Mouse (Mus musculus) heart, adult 2 months (tissue): ENCODE results near the gene H2-K1. TPM values are rescaled to one million over a fixed set of nuclear protein-coding genes. Genes with fewer than 3 reads are reported as not detected.
"Not testable (repeated sequence)": the region's sequence is repeated elsewhere in the genome, so short reads cannot be mapped to it uniquely, and the experiment has no call there.

ENCODE experiments used
- DNase-seq, 2 experiments: peaks; one replicate each; pipeline ENCODE4 v3.0.0; 2021
- H3K27ac ChIP-seq: fragments of 200-600 bp; 2 replicates; pipeline ENCODE4 v1.8.1; 2022
- H3K27me3 ChIP-seq: fragments of 200-500 bp; 2 replicates; pipeline ENCODE4 v1.6.1; 2012; ENCODE audit warnings: mild to moderate bottlenecking, low read length, inconsistent platforms, mixed read lengths; ENCODE audit not compliant: control insufficient read depth, insufficient read depth
- H3K36me3 ChIP-seq: fragments of 200-500 bp; 2 replicates; pipeline ENCODE4 v1.6.1; 2012; ENCODE audit warnings: low read length, inconsistent platforms; ENCODE audit not compliant: control insufficient read depth, insufficient read depth
- H3K4me1 ChIP-seq: fragments of 200-500 bp; 2 replicates; pipeline ENCODE4 v1.6.1; 2011; ENCODE audit warnings: low read length; ENCODE audit not compliant: control insufficient read depth, insufficient read depth
- H3K4me3 ChIP-seq: fragments of 200-600 bp; 2 replicates; pipeline ENCODE4 v1.8.1; 2022
- H3K79me2 ChIP-seq: fragments of 200-500 bp; replicated peaks from 2 replicates; pipeline ENCODE4 v1.6.1; 2012; ENCODE audit warnings: mild to moderate bottlenecking, inconsistent platforms, low read length, moderate library complexity, mixed read lengths; ENCODE audit not compliant: control insufficient read depth, insufficient read depth
- H3K9ac ChIP-seq: fragments of 200-500 bp; 2 replicates; pipeline ENCODE4 v1.6.1; 2012; ENCODE audit warnings: low read depth, mild to moderate bottlenecking, control low read depth, inconsistent platforms, low read length, mixed read lengths
- CTCF ChIP-seq: fragments of 200-600 bp; IDR thresholded peaks from 2 replicates; pipeline ENCODE4 v1.8.1; 2022; ENCODE audit warnings: antibody characterized with exemption, mild to moderate bottlenecking, moderate library complexity
- EP300 ChIP-seq: fragments of 200-500 bp; IDR thresholded peaks from 2 replicates; pipeline ENCODE4 v1.6.1; 2011; ENCODE audit warnings: low read depth, low read length, control low read depth; ENCODE audit not compliant: insufficient read depth
- POLR2A ChIP-seq: fragments of 200-500 bp; IDR thresholded peaks from 2 replicates; pipeline ENCODE4 v1.6.1; 2011; ENCODE audit warnings: mild to moderate bottlenecking, low read depth, low read length, control low read depth; ENCODE audit not compliant: insufficient read depth
- WGBS: fragments of 180-500 bp; shearing (Covaris S2); methylation state at CpG from one replicate; pipeline ENCODE4 v1.1.7; 2018; 5-methylcytosine and 5-hydroxymethylcytosine counted together
- intact Hi-C: fragments of 180-260 bp; cut with DNase I; formaldehyde crosslinking; loops from one replicate; pipeline ENCODE4 v1.15.1; 2025
- polyA plus RNA-seq: library from polyadenylated mRNA; depleted of rRNA; stranded (reverse); fragments of >200 nt; gene quantifications from 2 replicates; pipeline ENCODE4 v1.2.3, GENCODE M21; 2012
- total RNA-seq, 2 experiments: library from RNA; stranded (reverse); gene quantifications; 2 replicates each; pipeline ENCODE4 v1.2.3; 2021

Gene H2-K1
- total and polyA plus RNA-seq, 3 experiments: 103 to 1,075 (median 117) TPM

DNA sequence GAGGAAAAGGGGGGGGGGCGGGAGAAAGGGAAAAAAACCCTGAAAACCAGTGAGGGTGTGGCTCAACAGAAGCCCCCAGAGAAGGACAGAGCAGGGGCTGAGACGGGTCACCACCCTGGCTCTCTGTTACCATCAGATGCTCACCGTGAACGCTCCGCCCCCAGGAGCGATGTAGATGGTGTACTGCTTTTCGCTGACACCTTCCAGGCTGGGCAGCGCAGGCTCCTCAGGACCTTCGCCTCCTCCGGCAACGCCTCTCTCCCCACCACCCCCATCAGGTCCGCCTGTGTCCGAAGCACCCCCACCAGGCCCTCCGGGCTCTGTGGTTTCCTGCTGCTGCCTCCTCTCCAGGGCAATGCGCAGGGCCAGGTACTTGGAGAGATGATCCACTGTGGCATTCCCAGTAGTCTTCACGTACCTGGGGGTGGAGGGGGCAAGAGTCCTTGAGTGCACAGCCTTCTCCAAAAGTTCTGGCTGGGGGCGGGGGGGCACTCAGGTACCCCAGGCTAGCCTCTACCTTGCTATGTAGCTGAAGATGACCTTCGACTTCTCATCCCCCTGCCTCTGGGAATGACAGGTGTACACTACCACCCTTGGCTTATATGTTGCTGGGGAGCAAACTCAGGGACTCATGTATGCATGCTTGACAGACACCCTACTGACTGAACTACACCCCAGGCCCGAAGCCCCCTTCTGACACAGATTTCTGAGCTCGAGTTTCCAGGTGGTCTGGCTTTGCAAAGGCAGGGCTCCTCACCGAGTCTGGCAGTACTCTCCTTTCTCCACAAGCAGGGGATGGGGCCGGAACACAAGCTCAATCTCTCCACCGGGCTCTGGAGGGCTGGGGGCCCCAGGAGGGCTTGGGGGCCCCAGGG, 21.6 kb upstream of the H2-K1 start:
- TF ChIP-seq CTCF: no peak
- TF ChIP-seq EP300: no peak
- no peak for TF ChIP-seq POLR2A
- Histone ChIP-seq H3K4me3 (no peak overlapping the region), H3K79me2 (no peaks in the 10 kb centered on the region), H3K9ac (no peak overlapping the region), H3K27me3 (no peaks in the 10 kb centered on the region), H3K36me3 (no peaks in the 10 kb centered on the region), H3K4me1 (no peaks in the 10 kb centered on the region), H3K27ac (no peak overlapping the region)
- 94% methylated on average over 22 of the region's 23 CpGs for WGBS
- no peak for DNase-seq
- intact Hi-C loops: no loop called here

DNA sequence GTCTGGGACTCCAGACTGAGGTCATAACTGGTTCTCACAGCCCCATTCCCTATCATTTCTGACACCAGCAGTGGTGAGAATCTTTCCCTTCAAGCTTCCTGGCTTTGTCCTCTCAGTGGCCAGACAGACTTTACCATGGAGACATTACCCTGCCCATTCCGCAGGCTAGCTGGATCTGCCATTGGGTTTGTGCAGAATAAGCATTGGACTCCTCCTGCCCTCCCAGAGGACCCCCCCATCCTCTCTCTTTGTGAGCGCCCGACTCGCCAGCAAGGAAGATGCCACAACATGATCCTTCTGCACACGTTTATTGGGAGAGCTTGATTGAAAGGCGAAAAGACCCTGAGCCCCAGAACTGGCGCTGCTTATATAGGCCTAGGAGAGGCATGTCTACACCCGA, 13.3 kb upstream of the H2-K1 start:
- Histone ChIP-seq H3K4me3 (no peak overlapping the region), H3K36me3 (no peaks in the 10 kb centered on the region), H3K9ac (no peak overlapping the region), H3K79me2 (no peaks in the 10 kb centered on the region), H3K27me3 (no peaks in the 10 kb centered on the region), H3K27ac (no peak overlapping the region), H3K4me1 (no peaks in the 10 kb centered on the region)
- DNase-seq: no peak
- WGBS: 96% methylated on average over 8 of the region's 8 CpGs
- intact Hi-C loops: no loop called here
- no peak for TF ChIP-seq CTCF
- no peak for TF ChIP-seq EP300
- TF ChIP-seq POLR2A: no peak

DNA sequence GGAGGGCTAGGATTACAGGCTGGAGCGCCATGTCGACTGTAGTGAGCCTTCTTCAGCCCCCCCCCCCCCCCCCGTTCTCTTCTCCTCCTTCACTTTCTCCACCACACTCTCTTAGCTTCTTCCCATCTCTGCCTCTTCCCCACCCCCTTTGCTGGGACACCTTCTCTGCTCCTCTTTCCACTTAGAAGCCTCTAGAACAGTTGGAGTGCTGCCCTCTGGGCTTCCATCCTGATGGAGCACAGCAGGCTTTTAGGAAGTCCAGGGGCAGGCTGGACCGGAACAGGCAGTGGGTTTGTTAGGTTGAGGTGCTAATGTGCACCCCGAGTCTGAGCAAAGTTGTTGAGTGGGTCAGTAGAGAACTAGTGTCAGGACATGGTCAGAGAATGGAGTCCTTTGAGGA, 10.0 kb upstream of the H2-K1 start:
- H3K79me2 ChIP-seq: no peaks in the 10 kb centered on the region
- no peak overlapping the region for H3K4me3 ChIP-seq
- H3K27me3 ChIP-seq: peaks cover 3% of the 10 kb centered on the region; the same call in 1 of the 2 replicates
- no peak for TF ChIP-seq POLR2A
- no peak for TF ChIP-seq CTCF
- TF ChIP-seq EP300: no peak
- no peak overlapping the region for H3K27ac ChIP-seq
- H3K4me1 ChIP-seq: no peaks in the 10 kb centered on the region
- no peak for DNase-seq
- 66% methylated on average over 5 of the region's 5 CpGs for WGBS
- no peak overlapping the region for H3K9ac ChIP-seq
- intact Hi-C loops: no loop called here
- no peaks in the 10 kb centered on the region for H3K36me3 ChIP-seq

DNA sequence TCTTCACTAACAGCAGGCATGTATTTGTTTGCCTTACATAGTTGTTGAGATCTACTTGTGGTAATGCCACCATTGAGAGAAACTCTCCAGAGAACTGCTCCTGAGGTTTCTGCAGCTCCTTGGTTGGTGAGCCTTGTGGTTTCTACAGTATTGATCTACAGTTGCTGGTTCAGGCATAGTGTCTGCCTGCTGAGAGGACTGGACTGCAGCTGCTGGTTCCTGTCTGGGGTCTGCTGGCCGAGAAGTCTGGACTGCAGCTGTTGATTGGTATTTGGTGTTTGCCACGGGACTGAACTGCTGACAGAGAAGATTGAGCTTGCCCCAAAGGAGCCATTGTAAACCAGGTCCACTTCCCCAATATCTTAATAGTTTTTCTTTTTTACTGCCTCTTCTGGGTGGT, 6.4 kb upstream of the H2-K1 start:
- DNase-seq: no peak
- Histone ChIP-seq H3K4me3 (no peak overlapping the region), H3K36me3 (no peaks in the 10 kb centered on the region), H3K27ac (no peak overlapping the region), H3K79me2 (no peaks in the 10 kb centered on the region), H3K9ac (no peak overlapping the region), H3K27me3 (peaks cover 3% of the 10 kb centered on the region; the same call in 1 of the 2 replicates), H3K4me1 (no peaks in the 10 kb centered on the region)
- no peak for TF ChIP-seq POLR2A
- no peak for TF ChIP-seq EP300
- TF ChIP-seq CTCF: no peak
- intact Hi-C loops: no loop called here
- WGBS: 28% methylated on average over 2 of the region's 2 CpGs

DNA sequence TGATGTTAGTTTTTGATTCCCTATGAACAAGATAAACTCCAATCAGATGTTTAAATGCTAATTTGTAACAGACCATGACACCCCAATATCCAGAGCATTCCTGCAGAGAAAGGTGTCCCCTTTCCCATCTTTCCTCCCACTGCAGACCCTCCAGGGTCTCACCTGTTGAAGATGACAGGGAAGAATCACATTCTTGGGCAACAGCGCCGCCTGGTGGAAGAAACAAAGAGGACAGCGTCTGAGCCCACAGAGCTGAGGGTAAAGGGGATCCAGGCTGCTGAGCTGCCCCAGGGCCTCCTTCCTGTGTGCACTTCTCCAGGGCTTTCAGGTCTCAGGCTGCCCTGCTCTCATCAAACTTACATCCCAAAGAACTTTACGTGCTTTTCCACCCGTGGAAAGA, 3.3 kb upstream of the H2-K1 start:
- 7% methylated on average over 5 of the region's 5 CpGs for WGBS
- Histone ChIP-seq H3K9ac (no peak overlapping the region), H3K4me3 (no peak overlapping the region), H3K79me2 (no peaks in the 10 kb centered on the region), H3K36me3 (no peaks in the 10 kb centered on the region), H3K27me3 (peaks cover 3% of the 10 kb centered on the region; the same call in 1 of the 2 replicates), H3K4me1 (no peaks in the 10 kb centered on the region; the same call in none of the 2 replicates), H3K27ac (no peak overlapping the region)
- intact Hi-C loops: no loop called here
- TF ChIP-seq CTCF (peak; percentile 77), POLR2A (no peak)
- peak in 1 of 2 experiments; percentile 58 for DNase-seq

DNA sequence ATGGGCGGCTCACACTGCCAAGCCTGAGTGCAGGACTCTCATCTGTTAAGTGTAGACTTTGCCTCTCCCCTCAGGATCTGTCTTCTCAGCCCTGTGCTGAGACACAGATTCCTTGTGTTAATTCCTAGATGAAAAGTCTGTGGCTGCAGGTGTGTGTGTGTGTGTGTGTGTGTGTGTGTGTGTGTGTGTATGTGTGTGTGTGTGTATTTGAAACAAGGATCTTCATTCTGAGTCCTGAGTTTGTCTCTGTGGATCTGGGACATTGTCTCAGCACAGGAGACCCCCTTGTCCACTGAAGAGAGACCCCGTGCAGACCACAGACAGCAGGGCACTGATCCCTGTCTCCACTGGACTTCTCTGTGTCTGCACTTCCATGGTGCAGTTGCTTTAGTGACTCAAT, 649 bp upstream of the H2-K1 start:
- intact Hi-C loops: not testable (repeated sequence)
- H3K27ac ChIP-seq: peak overlapping the region; percentile 77

More for the DNA sequence above, 649 bp upstream of the H2-K1 start:
- H3K9ac ChIP-seq: peak overlapping the region; percentile 35
- not testable (repeated sequence) for H3K27me3 ChIP-seq, H3K4me3 ChIP-seq, H3K79me2 ChIP-seq, H3K4me1 ChIP-seq, H3K36me3 ChIP-seq, DNase-seq
- 67% methylated on average over 2 of the region's 2 CpGs for WGBS
